Mouse (Mus musculus): Measurements from ENCODE around the gene Rhob. TPM values are rescaled to one million over a fixed set of nuclear protein-coding genes. Genes with fewer than 3 reads are reported as not detected.
A peak's percentile ranks its signal among the peaks of the same experiment; 100 is the strongest.

Gene Rhob
- total RNA-seq (2022) = 100 to 1,000 TPM; 261 to 308 (median 282) TPM

DNA sequence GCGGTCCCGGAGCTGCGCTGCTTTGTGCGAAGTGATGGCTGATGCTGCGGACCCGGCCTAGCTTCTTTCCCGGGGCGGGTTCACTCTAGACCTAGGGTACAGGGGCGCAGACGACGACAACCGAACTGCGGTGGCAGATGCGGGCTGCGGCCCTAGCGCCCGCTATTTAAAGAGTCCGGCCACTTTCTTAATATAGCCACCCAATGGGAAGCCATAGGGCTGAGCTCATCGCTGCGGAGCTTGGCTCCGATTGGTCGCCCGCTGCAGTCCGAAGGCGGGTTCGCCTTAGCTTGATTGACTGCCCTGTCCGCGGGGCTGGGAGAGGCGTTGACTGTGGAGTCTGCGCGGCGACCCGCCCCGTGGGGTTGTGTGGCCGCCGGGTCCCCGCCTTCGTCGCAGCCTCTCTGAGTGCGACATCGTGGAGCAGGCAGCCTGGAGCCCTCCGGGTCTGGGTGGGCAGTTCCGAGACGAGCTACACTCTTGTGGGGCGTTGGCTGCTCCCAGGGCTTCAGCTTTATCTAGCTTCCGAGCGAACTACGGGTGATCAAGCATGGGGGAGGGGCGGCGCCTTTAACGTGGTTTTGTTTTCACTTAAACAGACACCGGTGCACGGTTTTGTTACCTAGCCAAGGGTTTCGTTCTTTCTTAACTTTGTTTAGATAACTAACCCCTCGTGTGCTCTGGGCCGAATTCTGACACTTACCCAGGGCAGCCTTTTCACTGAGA is at the start of gene Rhob:
TSS of gene Rhob (minus strand) at position 139 of the 726 bp plus-strand sequence.
- DNase-seq (ENCODE audit: low spot score in 2 of 2) = peak; percentile 99 to 100

DNA sequence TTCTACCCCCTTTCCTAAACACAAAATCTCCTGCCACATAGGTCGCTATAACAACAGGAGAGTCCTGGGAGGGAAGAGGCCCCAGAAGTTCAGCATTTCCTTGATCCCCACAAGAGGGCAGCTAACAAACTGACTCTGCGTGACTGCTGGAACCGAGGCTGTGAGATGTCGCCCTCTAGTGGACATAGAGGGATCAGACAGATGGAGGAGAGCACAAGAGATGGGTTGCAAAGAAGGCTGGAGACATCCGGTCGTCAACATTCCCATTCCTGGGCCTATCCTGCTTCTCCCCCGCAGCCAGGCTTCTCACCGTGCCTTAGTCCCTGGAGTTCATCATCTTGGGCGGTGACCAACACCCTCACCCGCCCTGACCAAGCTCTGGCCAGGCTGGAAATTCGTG is 47.5 kb upstream of the Rhob start:
- DNase-seq (ENCODE audit: low spot score in 2 of 2) = peak; percentile 15 to 37

DNA sequence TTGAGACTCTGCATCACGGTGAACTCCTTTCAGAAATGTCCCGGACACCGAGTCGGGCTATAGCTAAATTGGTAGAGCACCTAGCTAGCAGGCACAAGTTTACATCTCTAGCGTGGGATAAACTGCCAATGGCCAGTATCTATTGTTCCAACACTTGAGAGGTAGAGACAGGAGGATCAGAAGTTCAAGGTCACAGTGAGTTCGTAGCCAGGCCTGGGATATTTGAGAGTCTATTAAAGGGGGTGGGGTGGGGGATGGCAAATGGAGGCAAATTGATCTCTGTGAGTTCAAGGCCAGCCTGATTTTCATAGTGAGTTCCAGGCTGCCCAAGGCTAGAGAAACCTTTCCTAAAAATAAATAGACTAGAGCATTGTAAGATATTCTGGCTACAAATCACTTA is 47.0 kb upstream of the Rhob start:
- no peak for DNase-seq (ENCODE audit: low spot score in 2 of 2)

DNA sequence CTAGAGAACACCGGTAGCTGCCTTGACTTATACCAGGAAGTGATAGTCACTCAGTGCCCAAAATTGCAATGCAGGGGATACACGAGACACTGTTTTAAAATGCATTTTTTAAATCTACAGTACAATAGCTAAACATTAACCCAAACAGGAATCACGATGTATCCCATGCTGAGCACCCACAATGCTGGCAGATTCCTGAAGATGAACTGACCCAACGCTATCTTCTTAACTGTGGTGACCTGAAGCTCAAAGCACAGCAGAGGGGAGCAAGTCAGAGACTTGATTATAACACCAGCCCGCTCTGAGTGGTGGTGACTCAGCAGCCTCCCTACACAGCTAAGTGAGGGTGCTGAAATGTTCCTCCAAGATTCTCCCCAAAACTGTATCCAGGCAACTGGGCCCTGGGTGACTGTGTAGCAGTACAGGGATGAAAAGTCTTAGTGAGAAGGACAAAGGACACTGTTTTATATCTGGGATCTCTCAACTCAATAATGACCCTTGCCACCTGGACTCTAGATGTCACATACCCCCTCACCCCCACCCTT is 45.3 kb upstream of the Rhob start:
- DNase-seq (ENCODE audit: low spot score in 2 of 2) = peak in 1 of 2 experiments; percentile 28

DNA sequence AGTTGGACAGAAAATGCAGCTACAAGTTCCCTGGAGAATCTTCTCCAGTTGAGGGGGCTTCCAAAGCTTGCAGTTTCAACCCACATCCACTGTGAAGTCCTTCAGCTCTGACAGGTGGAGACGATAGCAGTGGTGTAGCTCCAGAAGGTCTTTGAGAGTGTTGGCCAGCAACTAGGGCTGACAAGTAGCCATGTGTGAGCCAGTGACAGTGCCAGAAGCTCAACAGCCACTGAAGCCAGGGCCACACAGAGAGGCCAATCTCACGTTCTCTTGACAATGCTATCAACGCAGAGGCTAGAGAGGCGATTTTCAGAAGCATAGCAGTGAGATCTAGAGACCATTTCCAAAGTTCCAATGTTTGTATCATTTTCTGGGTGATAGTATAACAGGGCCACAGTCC is 42.6 kb upstream of the Rhob start:
- DNase-seq (ENCODE audit: low spot score in 2 of 2) = no peak

DNA sequence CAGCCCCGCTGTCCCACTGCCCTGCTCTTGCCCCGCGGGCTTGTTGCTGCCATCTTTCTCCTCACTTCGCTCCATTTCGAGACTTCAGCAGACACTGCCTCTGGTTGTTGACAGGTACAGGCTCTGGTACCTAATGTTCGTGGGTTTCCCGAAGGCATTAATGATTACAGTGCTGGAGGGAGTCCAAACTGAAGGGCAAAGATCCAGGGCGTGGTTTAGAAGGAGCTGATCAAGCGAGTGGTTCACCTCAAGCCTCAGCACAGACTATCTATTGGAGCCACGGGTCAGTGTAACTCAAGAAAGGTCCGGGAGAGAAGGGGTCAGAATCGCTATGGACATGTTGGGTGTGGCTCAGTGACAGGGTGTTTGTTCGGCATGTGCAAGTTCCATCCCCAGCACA is 39.7 kb upstream of the Rhob start:
- DNase-seq (ENCODE audit: low spot score in 2 of 2) = no peak

DNA sequence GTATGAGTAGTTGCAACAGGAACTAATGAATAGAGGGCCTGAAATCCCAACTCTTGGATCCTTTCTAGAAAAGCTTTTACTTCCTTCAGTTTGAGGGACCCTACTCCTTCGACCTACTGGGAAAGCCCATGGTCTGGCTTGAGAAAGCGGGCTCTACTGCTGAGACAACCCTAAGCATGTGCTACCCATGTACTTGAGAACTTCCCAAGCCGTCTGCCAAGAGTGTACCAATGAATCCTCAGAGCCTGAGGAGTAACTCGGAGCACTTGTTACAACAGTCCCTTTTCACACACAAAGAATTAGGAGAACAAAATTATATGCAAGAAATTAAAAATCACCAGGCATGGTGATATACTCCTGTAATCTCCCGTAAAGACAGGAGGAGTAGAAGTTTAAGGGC is 37.5 kb upstream of the Rhob start:
- no peak for DNase-seq (ENCODE audit: low spot score in 2 of 2)

DNA sequence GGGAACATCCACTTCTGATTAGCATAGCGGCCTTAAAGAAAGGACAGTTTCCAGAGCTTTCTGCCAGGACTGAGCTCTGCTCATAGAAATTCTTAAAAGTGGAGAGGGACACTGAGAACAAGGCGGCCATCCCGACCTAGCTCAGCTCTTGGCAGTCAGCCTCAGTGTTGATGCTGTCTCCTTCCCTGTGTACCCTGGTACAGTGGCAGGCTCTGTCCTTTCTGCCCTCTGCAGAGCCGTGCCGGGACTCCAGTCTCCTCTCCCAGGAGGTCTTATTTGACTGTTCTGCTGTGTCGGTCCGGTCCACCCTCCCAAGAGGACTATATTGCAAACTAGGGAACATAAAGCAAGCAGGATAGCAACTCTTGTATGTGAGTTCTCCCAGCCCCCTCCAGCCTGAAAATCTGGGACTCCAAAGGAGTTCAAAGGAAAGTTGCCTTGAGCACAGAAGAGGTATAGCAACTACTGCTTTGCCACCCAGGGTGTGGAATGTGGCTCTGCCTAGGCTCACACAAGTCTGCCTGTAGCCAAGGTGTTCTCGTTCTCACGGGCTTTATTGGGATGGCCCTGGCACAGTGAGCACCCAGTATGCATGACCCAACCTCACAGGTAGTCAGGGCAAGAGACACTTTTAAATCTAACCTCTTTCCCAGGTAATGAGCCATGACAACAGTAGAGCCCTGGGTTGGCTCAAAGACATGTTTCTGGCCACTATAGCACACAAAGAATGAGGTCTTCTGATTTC is 36.6 kb upstream of the Rhob start:
- no peak for DNase-seq (ENCODE audit: low spot score in 2 of 2)

DNA sequence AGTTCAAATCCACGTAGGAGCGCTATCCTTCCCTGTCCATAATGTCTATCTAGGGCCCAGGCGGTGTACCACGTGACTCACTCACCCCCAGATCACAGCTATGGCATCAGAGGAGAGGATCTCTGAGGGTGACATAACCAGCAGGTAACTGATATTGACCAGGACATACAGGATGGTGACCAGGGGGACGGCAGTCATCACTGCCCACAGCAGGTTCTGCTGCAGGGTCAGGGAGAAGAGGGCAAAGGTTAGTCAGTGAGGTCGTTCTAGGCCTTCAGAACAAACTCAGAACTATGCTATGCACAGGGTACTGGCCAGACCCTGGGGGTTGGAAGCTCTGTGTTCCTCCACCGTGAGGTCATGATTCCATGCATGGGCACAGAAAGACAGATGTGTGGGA is 35.8 kb upstream of the Rhob start:
- DNase-seq (ENCODE audit: low spot score in 2 of 2) = no peak

DNA sequence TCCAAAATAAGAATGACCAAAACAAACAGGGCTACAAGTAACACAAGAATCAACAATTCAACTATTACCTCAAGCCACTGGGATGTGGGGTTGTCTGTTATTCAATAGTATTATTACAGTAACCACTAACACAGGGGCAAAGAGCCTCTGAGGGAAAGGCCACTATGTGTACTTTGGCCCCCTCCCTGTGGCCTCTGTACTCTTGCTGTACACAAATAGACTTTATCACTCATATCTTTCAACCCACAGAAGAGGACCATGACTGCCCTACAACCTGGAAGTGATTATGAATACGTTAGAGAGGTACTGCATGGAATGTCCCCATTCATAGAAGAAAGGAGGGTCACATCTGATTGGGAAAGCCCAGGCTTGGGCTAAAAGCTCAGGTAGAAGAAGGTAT is 35.1 kb upstream of the Rhob start:
- no peak for DNase-seq (ENCODE audit: low spot score in 2 of 2)

DNA sequence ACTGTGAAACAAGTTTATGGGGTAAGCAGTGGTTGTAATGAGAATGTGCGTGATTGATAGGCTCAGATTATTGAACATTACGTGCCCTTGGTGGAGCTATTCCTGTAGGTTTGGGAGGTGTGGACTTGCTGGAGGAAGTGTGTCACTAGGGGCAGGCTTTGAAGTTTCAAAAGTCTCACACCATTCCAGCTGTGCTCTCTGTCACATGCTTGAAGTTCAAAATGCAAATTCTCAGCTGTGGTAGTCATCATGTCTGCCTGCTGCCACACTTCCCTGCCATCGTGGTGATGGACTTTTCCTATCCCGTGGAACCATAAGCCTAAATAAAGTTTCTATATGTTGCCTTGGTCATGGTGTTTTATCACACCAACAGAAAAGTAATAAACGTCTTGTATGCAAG is 28.0 kb upstream of the Rhob start:
- DNase-seq (ENCODE audit: low spot score in 2 of 2) = no peak

DNA sequence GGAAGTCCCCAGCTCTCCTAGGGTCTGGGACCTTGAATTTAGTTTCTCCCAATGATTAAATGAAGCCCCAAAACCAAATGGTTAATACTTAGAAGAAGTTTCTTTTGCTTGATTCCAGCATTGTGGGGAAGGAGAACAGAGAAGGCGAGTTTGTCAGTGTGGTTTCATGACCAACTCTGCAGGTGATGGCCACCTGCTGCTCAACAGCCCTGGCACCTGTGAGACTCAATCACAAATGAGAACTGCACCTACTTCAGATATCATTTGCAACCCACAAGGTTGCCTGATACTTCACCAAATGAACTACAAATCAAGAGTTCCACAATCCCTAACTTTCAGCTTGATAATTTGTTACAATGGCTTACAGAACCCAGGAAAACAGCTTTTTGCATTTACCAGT is 27.4 kb upstream of the Rhob start:
- DNase-seq (ENCODE audit: low spot score in 2 of 2) = no peak

DNA sequence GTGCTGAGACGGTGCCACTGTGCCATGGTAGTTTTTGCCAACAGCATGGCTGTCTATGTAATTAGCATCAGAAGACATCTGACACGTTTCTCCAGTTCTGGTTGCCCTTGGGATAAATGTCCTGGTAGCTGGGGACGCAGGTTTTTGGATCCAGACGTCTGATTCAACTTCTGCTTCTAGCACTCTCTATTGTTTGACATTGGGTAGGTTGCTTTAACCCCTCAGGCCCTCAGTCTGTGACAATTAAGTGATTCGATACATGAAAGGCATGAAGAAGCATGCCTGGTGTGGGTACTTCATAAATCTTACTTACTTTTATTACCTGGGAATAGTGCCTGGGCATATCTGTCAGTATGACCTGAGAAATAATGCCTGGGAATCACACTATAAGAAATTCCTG is 24.3 kb upstream of the Rhob start:
- no peak for DNase-seq (ENCODE audit: low spot score in 2 of 2)

DNA sequence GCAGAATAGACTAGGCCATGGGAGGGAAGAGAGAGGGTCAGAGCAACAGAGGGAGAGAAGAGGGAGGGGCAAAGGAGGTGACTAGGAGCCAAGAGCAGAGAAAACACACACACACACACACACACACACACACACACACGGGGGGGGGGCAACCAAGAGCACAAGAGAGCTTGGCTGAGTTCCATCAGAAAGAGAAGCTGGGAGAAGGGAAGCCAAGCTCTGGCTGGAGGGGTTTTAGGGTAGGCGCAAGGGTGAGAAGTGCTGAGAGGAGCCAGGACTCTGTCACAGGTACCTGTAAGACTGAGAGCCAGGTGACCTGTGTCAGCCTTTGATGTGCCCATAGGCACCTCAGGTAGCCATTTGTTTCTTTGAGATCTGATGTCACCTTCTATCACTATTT is 22.9 kb upstream of the Rhob start:
- no peak for DNase-seq (ENCODE audit: low spot score in 2 of 2)

DNA sequence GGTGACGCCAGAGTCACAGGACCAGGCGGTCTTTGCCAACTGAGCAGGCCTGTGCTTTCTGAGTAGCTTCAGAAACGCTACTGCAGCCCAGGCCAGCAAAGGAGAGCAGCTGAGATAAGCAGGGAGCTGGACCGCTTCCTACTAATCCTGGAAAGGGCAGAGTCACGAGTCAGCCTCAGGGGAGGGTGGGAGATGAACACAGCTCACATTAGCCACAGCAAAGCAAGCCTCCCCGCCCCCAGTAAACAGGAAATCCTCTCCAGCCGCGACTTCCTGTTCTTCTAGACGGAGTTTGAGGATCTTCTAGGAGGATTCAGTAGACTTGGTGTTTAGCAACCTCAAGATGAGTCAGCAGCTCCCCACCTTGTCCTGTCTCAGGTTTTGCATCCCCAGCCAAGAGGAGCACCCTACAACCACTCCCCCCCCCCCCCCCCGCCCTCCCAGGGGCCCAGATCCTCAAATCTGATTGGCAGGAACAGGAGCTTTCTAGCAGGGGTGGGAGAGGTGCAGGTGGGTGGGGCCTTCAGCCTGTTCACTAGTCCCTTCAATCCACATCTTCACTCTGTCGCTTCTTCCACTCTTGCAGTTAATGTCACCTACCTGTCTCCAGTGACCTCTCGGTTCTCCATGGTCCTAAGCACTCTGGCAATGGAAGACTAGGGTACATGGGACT is 21.7 kb upstream of the Rhob start:
- peak in 1 of 2 experiments; percentile 48 for DNase-seq (ENCODE audit: low spot score in 2 of 2)

DNA sequence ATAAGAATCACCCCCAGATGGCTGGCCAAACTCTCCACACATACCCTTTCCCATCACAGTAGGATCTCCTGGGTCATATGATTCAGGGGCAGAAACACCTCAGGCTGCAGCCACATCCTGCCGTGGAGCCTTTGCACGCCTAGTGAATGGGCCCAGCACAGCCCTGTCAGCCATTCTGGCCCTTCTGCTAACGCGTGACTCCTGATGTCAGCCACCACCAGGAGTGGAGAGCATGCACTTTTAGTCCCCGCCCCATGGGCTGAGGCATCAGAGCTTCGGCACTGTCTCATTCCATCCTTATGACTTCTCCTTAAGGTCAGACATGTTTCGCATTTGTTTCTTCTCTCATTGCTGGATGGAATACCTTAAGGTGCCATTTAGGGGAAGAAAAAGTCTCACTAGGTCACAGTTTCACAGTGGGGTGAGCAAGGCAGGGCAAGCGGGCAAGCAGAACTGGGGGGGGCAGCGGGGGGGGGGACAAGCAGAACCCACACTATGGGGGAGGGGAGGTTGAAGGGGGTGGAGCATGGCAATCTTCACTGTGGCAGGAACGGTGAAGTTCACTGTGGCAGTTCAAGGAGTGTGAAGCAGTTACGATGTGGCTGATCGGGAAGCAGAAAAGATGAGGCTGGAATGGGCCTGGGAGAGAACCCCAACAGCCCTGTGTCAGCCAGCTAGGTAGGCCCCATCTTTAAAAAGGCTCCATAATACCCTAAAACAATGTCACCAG is 19.8 kb upstream of the Rhob start:
- no peak for DNase-seq (ENCODE audit: low spot score in 2 of 2)

DNA sequence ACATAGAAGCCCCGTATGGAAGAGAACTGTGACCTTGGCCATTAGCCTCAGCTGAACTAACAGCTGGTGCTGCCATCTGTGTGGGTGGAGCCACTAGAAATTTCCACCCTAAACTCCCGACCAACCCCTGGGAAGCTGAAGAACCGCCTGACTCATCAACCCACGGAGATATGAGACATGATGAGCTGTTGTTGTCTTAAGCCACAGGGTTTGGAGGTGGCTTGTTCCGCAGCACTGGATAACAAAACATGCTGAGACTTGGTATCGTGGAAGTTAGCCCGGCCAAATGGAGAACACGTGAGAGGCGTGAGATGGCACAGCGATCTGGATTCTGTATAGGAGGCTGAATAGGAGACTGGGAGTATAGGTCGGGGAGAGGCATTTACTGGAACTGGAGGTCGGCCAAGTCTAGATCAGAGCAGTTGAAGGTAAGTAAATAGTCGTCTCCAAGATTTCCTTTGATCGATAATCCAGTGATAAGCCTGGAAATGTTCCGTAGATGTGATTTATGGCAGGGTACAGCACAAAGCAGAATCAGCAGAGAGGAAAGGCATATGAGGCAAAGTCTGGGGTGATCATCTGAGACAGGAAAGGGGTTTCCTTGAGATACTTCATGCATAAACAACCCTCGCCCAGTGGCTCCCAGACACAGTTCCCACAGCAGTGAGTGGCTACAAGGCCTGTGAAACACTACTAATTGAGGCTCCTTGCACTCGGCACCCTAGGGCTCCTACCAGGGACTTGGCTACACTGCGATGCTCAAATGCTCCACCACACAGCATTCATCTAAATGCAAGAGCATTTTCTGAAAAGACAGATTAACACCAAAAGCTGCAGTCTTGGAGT is 11.5 kb upstream of the Rhob start:
- DNase-seq (ENCODE audit: low spot score in 2 of 2) = peak in 1 of 2 experiments; percentile 47

DNA sequence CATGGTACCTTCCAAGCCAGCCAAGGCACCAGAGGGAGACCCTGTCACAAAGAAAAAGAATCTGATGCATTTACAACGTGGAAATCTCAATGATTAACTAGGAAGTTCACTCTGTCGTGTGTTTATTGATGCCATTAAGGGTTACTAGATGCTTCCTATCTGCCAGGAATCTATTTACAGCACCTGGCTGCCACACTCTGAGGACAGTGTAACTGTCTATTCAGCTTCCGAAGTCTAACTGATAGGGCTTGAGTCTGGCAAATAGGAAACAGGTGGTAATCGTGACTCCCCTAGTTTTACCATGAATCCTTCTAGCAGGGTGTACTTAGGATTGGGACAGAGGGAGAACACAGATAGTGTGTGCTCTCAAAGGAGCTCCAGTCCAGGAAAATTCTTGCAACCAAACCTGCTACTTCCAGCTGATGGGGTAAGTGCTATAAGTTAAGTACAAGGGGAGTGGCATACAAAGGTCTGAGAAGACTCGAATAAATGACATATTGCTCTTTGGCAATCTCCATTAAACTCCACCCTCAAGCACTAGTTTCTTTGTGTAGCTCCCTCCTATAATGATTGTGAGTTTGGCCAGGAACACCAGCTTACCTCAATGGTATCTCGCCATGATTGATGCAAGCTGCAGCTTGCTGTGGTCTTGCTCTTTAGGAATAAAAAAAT is 10.6 kb upstream of the Rhob start:
- no peak for DNase-seq (ENCODE audit: low spot score in 2 of 2)

DNA sequence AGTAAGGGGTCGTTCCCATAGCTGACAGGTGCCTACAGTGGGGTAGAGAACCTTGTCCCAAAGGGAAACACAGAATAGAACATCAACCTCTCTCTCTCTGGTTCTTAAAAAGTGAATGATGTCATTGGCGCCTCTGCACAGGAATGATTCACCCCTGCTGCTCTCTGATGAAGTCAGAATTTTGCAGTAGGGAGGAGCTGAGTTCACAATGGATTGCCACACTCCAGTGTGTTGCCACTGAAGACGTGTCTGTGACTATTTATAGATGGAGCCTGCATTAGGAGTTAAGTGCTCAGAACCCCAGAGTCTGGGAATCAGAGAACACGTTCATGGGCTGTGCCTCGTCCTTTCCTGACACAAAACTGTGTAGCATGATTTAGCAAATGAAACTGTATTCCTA is 9.9 kb upstream of the Rhob start:
- DNase-seq (ENCODE audit: low spot score in 2 of 2) = no peak

All from left cerebral cortex, adult 8-10 months (tissue).